Mouse (Mus musculus): ENCODE measurements around the gene Dnm1. TPM values are rescaled to one million over a fixed set of nuclear protein-coding genes. Genes with fewer than 3 reads are reported as not detected.

Gene Dnm1
- total RNA-seq, 2 experiments from 2014 or later, result 241 to 308 TPM

DNA sequence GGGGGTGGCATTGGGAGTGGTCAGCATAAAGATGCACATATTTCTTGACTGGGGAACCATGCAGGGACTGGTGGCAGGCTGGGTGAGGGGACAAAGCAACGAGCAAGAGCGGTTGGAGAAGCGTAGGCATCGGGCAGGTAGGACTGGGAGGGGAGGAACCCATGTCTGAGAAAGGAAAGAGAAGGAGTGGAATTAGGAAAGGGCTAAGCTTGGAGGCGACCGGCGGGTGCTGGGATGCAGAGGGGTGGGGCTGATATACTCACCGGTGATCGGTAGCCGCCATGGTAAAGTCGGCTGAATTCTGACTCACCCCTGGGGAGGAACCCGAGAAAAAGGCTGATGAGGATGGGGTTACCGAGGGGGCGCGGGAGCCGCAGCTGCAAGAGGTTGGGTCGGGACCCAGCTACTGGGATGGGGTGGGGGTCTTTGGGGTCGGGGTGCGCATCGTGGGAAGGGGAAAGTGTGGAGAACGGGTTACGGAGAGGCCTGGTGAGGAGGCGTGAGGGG, 65.8 kb downstream of the Dnm1 start, which contains the start of gene Golga2:
Golga2 (plus strand) TSS at position 51 of the 507 bp plus-strand sequence.
- DNase-seq, result no peak
- intact Hi-C loops (cut with DNase I), result no loop called here

DNA sequence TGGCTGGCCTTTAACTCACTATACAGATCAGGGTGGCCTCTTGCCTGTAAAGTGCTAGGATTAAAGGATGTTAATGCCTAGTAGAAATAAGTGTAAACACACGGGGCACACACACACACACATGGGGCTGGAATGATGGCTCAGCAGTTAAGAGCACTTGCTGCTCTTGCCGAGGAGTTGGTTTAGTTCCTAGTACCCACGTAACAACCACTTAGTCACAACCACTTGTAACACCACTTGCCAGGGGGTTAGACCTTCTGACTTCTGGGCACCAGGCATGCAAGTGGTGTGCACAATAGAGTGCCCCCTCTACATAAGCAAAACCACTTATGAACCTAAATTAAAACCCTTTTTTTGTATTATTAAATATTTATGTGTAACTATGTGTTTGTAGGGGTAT, 69.2 kb downstream of the Dnm1 start:
- intact Hi-C loops (cut with DNase I), result no loop called here
- no peak for DNase-seq

GRCm38 (mm10) chr2:32282727-32283126, 70.4 kb downstream of the Dnm1 start:
- intact Hi-C loops (cut with DNase I), result no loop called here
- peak; percentile 47 for DNase-seq

DNA sequence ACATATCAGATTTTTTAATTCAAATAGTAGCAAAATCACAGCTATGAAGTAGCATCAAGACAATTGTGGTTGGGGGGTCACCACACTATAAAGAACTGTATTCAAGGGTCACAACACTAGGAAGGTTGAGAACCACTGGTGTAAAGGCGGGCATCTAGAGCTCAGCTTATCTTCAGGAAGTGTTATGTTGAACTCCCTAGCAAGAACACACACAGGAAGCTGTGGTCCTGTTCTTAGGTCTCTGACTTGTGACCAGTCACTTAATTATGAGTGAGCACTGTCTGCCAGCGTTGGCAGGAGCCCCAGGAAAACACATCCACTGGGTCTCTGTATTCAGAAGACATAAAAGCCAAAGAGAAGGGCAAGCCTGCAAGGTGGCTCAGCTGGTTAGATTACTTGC, 70.8 kb downstream of the Dnm1 start:
- intact Hi-C loops (cut with DNase I), result no loop called here
- DNase-seq, result no peak

- intact Hi-C loops (cut with DNase I), result no loop called here
- DNase-seq, result no peak
These were observed 77.3 kb downstream of the Dnm1 start for GRCm38 (mm10) chr2:32275823-32276222.

DNA sequence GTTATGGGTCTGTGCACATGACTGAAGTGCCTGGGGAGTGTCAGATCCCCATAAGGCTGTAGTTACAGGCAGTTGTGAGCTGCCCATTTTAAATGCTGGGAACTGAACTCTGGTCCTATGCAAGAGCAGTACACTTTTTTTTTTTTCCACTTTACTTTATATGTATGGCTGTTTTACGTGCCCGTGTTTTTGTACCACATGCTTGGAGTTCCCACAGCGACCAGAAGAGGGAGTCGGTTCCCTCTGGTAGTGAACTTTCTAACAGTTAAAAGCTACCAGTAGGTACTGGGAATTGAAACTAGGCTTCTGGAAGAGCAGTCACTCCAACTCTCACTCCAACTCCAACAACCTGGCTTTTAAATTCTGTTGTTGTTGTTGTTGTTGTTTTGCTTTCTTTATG, 92.5 kb downstream of the Dnm1 start:
- DNase-seq, result peak; percentile 38
- intact Hi-C loops (cut with DNase I), result no loop called here

DNA sequence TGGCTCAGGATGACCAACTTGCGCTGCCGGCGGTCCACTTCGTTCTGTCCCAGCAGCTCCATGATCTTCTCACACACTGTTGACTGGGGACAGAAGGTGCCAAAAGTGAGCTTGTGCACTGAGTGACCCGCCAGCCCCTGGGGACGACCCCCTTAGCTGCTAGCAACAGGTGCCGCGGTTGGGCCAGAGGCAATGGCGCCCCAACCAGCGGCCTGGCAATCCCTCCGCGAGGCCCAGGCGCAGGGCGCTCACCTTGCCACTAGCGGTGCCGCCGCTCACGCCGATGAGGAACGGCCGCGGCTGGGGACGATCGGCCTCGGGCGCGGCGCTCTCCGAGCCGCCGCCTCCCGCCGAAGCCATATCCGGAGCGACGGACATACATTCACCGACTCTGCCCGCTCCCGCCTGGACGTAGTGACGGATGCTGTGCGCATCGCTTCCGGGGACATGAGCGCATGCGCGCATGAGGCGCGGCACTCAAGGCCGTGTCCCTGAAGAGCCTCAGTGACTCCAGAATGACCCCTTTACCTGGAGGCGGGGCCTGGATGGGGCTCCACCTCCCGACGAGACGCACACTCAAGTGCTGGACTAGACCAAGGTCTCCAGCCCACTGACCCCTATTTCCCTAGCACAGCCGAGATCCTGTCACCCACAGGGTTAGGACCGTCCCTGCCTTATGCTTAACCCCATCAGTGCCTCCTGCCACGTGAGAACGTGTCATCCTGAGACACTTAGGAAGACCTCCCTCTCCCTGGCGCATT, 93.3 kb downstream of the Dnm1 start, which contains the start of gene Uck1:
Uck1 (minus strand) TSS at position 503 of the 761 bp plus-strand sequence.
- intact Hi-C loops (cut with DNase I), result no loop called here
- DNase-seq, result peak; percentile 86

DNA sequence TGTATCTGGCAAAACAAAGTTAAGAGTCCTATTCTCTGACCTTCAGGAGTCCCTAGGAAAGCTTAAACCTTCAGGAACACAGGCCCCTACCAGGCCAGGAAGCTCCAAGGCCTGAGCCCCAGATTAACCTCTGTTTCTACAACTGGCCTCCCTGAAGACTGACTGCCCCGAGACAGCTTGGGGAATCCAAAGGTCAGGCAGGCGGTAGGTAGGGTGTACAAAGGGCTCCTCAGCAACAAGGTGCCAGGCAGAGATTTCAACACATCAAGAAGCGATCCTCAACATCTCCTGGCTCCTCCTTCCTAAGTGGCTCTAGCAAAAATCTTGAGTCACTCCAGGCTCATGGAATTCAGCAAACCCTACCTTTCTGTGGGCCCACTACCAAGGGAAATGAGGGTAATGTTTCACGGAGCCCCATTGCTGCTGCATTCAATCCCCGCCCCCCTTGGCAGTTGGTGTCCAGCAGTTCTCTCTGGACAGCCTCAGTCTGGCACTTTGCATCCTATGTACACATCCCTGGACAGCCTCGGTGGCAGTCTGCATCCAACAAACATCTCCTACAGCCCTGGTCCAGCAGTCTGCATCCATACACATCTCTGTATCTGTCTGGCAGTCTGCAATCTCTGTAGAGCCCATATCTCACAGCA, 94.1 kb downstream of the Dnm1 start:
- no peak for DNase-seq
- intact Hi-C loops (cut with DNase I), result no loop called here

Small RNA genes lying within 50 kb of the gene (microRNA-seq; reads per million reads assigned to microRNA genes)
- gene Gm23363 (not detected), gene Mir199b (6.9 reads per million, percentile 17 among the genes with 10 or more reads in this experiment)

Other genes starting within 250 kb of the Dnm1 start
- gene Prrc2b, start 202.3 kb downstream of the Dnm1 start, total RNA-seq (2021), result 100 to 1,000 TPM; 327 to 335 TPM
- 10 to 100 TPM; 36.5 to 37.1 TPM for gene Pomt1, start 116.7 kb downstream of the Dnm1 start, total RNA-seq (2021)
- 10 to 100 TPM; 61.8 to 62.5 TPM for gene Uck1, start 93.2 kb downstream of the Dnm1 start, total RNA-seq (2021)
- 10 to 100 TPM; 75.6 to 81.7 TPM for gene Golga2, start 66.0 kb downstream of the Dnm1 start, total RNA-seq (2021)
- 100 to 1,000 TPM; 228 to 230 TPM for gene Swi5, start 65.3 kb downstream of the Dnm1 start, total RNA-seq (2021)
- 100 to 1,000 TPM in 1 of 2 experiments, 10 to 100 TPM in 1; 87.7 to 101 TPM for gene Ciz1, start 1.0 kb downstream of the Dnm1 start, total RNA-seq (2021)
- gene 1110008P14Rik, start 28.6 kb upstream of the Dnm1 start, total RNA-seq (2021), result 100 to 1,000 TPM; 101 to 110 TPM
- gene Lcn2, start 34.9 kb upstream of the Dnm1 start, total RNA-seq (2021), result 1 to 10 TPM; 1.9 TPM
- gene Ptges2, start 42.6 kb upstream of the Dnm1 start, total RNA-seq (2021), result 10 to 100 TPM; 44.9 to 48.1 TPM
- gene Naif1, start 97.1 kb upstream of the Dnm1 start, total RNA-seq (2021), result 1 to 10 TPM; 3.1 to 4.0 TPM
- 10 to 100 TPM; 47.9 to 50.8 TPM for gene Slc25a25, start 98.1 kb upstream of the Dnm1 start, total RNA-seq (2021)
- 10 to 100 TPM; 18.8 to 20.1 TPM for gene Fam102a, start 182.0 kb upstream of the Dnm1 start, total RNA-seq (2021)
- gene Dpm2, start 217.5 kb upstream of the Dnm1 start, total RNA-seq (2021), result 10 to 100 TPM; 74.3 to 76.8 TPM
- 10 to 100 TPM in 1 of 2 experiments, 1 to 10 TPM in 1; 9.4 to 11.5 TPM for gene Pip5kl1, start 221.5 kb upstream of the Dnm1 start, total RNA-seq (2021)
- under 1 TPM; 0.62 to 0.84 TPM for gene 9430097D07Rik, start 222.3 kb upstream of the Dnm1 start, total RNA-seq (2021)
- 10 to 100 TPM; 35.7 to 38.4 TPM for gene St6galnac4, start 233.8 kb upstream of the Dnm1 start, total RNA-seq (2021)
- gene St6galnac6, start 246.4 kb upstream of the Dnm1 start, total RNA-seq (2021), result 10 to 100 TPM; 78.8 to 91.8 TPM